Mouse (Mus musculus): ENCODE measurements around the gene Pip5k1b. TPM values are rescaled to one million over a fixed set of nuclear protein-coding genes. Genes with fewer than 3 reads are reported as not detected.

Pip5k1b gene
- total and polyA plus RNA-seq, 3 experiments, result 14.6 to 23.1 (median 22.2) TPM

- intact Hi-C loops (cut with DNase I), result no loop called here
- Histone ChIP-seq H3K79me2 (replicated peaks; ENCODE audit: control insufficient read depth, insufficient read depth, low read length) (no peaks in the 10 kb centered on the region), H3K27ac (no peak overlapping the region), H3K4me3 (no peak overlapping the region), H3K36me3 (ENCODE audit: control insufficient read depth, insufficient read depth, low read length) (peaks cover 2% of the 10 kb centered on the region; the same call in 1 of the 2 replicates), H3K27me3 (ENCODE audit: control insufficient read depth, insufficient read depth, low read length) (no peaks in the 10 kb centered on the region), H3K9ac (ENCODE audit: low read depth, low read length) (no peak overlapping the region), H3K4me1 (ENCODE audit: control insufficient read depth, insufficient read depth, low read length) (peaks cover 5% of the 10 kb centered on the region)
- 49% methylated on average over 4 of the region's 4 CpGs for WGBS
- DNase-seq, result no peak
- TF ChIP-seq POLR2A (IDR thresholded peaks at IDR 0.05; ENCODE audit: insufficient read depth, low read depth, low read length) (no peak), CTCF (IDR thresholded peaks at IDR 0.05) (no peak), EP300 (IDR thresholded peaks at IDR 0.05; ENCODE audit: insufficient read depth, low read depth, low read length) (no peak)
These were observed 219.9 kb downstream of the Pip5k1b start for GRCm38 (mm10) chr19:24335611-24336343.

DNA sequence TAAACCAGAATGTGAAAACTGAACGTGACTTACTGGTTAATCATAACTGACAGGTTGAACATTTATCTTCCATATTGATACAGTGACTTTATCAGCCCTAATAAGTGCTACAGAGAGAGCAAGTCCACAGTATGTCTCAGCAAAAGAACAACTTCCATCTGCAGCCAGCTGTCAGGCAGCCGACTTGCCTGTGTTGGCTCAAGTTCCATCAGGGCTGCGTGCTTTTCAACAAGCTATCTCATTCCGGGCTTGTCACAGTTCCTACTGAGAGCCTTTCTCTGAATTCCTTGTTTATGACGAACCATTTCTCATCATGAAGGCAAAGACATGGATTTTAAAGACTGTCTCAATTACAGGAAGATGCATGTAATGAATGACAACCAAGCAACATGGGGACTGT, 222.7 kb downstream of the Pip5k1b start:
- 47% methylated on average over 5 of the region's 5 CpGs for WGBS
- no peaks in the 10 kb centered on the region for H3K79me2 ChIP-seq (replicated peaks; ENCODE audit: control insufficient read depth, insufficient read depth, low read length)
- H3K9ac ChIP-seq (ENCODE audit: low read depth, low read length), result no peak overlapping the region
- peaks cover 2% of the 10 kb centered on the region; the same call in 1 of the 2 replicates for H3K36me3 ChIP-seq (ENCODE audit: control insufficient read depth, insufficient read depth, low read length)
- peaks cover 5% of the 10 kb centered on the region for H3K4me1 ChIP-seq (ENCODE audit: control insufficient read depth, insufficient read depth, low read length)
- intact Hi-C loops (cut with DNase I), result no loop called here
- H3K27me3 ChIP-seq (ENCODE audit: control insufficient read depth, insufficient read depth, low read length), result no peaks in the 10 kb centered on the region
- H3K4me3 ChIP-seq, result no peak overlapping the region
- peak; percentile 40 to 60 for DNase-seq
- no peak for TF ChIP-seq CTCF (IDR thresholded peaks at IDR 0.05)
- 0 out of 2 replicates have a peak, but pooled peaks have one; percentile 30 for TF ChIP-seq EP300 (IDR thresholded peaks at IDR 0.05; ENCODE audit: insufficient read depth, low read depth, low read length)
- peak overlapping the region; percentile 48; the same call in 1 of the 2 replicates for H3K27ac ChIP-seq

GRCm38 (mm10) chr19:24331274-24331673, 224.4 kb downstream of the Pip5k1b start:
- WGBS, result 67% methylated on average over 2 of the region's 2 CpGs
- Histone ChIP-seq H3K27ac (no peak overlapping the region), H3K4me1 (ENCODE audit: control insufficient read depth, insufficient read depth, low read length) (peaks cover 5% of the 10 kb centered on the region), H3K27me3 (ENCODE audit: control insufficient read depth, insufficient read depth, low read length) (no peaks in the 10 kb centered on the region), H3K4me3 (no peak overlapping the region), H3K36me3 (ENCODE audit: control insufficient read depth, insufficient read depth, low read length) (peaks cover 2% of the 10 kb centered on the region; the same call in 1 of the 2 replicates), H3K79me2 (replicated peaks; ENCODE audit: control insufficient read depth, insufficient read depth, low read length) (no peaks in the 10 kb centered on the region), H3K9ac (ENCODE audit: low read depth, low read length) (no peak overlapping the region)
- intact Hi-C loops (cut with DNase I), result no loop called here
- TF ChIP-seq CTCF (IDR thresholded peaks at IDR 0.05), result no peak
- no peak for TF ChIP-seq POLR2A (IDR thresholded peaks at IDR 0.05; ENCODE audit: insufficient read depth, low read depth, low read length)
- no peak for TF ChIP-seq EP300 (IDR thresholded peaks at IDR 0.05; ENCODE audit: insufficient read depth, low read depth, low read length)
- DNase-seq, result no peak

GRCm38 (mm10) chr19:24330366-24330765, 225.3 kb downstream of the Pip5k1b start:
- Histone ChIP-seq H3K79me2 (replicated peaks; ENCODE audit: control insufficient read depth, insufficient read depth, low read length) (no peaks in the 10 kb centered on the region), H3K27ac (no peak overlapping the region), H3K4me3 (no peak overlapping the region), H3K36me3 (ENCODE audit: control insufficient read depth, insufficient read depth, low read length) (peaks cover 2% of the 10 kb centered on the region; the same call in 1 of the 2 replicates), H3K9ac (ENCODE audit: low read depth, low read length) (no peak overlapping the region), H3K4me1 (ENCODE audit: control insufficient read depth, insufficient read depth, low read length) (peaks cover 5% of the 10 kb centered on the region), H3K27me3 (ENCODE audit: control insufficient read depth, insufficient read depth, low read length) (no peaks in the 10 kb centered on the region)
- no peak for DNase-seq
- WGBS, result 75% methylated on average over 2 of the region's 2 CpGs
- intact Hi-C loops (cut with DNase I), result no loop called here
- TF ChIP-seq EP300 (IDR thresholded peaks at IDR 0.05; ENCODE audit: insufficient read depth, low read depth, low read length) (no peak), POLR2A (IDR thresholded peaks at IDR 0.05; ENCODE audit: insufficient read depth, low read depth, low read length) (no peak), CTCF (IDR thresholded peaks at IDR 0.05) (no peak)

DNA sequence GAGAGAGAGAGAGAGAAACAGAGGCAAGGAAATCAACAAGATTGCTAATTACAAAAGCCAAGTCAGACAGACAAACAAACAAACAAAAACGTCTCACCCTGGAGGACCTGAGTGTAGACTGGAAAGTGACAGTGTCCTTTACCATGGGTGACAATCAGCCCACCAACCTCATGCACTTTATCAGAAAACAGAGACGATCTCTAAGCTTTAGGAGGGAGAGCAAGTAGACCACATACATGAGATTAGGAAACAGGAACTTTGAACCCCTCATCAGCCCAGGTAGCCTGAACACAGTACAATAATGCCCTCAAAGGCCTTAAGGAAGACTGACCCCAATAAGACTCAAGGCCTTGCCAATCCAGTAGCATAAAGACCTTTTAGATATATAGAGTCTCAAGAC, 227.8 kb downstream of the Pip5k1b start:
- no peak overlapping the region for H3K9ac ChIP-seq (ENCODE audit: low read depth, low read length)
- no peak overlapping the region for H3K4me3 ChIP-seq
- H3K27me3 ChIP-seq (ENCODE audit: control insufficient read depth, insufficient read depth, low read length), result no peaks in the 10 kb centered on the region
- 62% methylated on average over 2 of the region's 2 CpGs for WGBS
- no peak overlapping the region for H3K27ac ChIP-seq
- TF ChIP-seq POLR2A (IDR thresholded peaks at IDR 0.05; ENCODE audit: insufficient read depth, low read depth, low read length), result no peak
- no peaks in the 10 kb centered on the region for H3K79me2 ChIP-seq (replicated peaks; ENCODE audit: control insufficient read depth, insufficient read depth, low read length)
- DNase-seq, result no peak
- intact Hi-C loops (cut with DNase I), result no loop called here
- peaks cover 1% of the 10 kb centered on the region; the same call in 1 of the 2 replicates for H3K4me1 ChIP-seq (ENCODE audit: control insufficient read depth, insufficient read depth, low read length)
- H3K36me3 ChIP-seq (ENCODE audit: control insufficient read depth, insufficient read depth, low read length), result no peaks in the 10 kb centered on the region

DNA sequence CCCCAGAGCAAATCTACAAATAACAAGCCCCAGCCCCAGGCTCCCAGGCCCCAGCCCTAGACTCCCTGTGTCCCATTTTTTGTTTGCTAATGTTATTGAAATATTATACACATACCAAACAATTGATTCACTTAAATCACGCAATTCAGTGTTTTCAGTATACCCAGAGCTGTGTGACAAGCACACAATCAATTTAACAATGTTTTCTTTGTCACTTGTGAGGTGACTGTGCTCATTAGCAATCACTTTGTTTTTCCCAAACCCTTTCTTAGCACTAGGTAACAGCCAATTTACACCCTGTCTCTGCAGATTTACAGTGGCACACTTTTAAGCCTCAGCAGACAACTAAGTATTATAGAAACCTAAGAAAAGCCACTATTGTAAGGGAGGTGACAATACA, 228.7 kb downstream of the Pip5k1b start:
- intact Hi-C loops (cut with DNase I), result no loop called here
- TF ChIP-seq EP300 (IDR thresholded peaks at IDR 0.05; ENCODE audit: insufficient read depth, low read depth, low read length), result no peak
- no peak for TF ChIP-seq CTCF (IDR thresholded peaks at IDR 0.05)
- no peak for TF ChIP-seq POLR2A (IDR thresholded peaks at IDR 0.05; ENCODE audit: insufficient read depth, low read depth, low read length)
- 83% methylated on average over 1 of the region's 1 CpGs for WGBS
- no peak overlapping the region for H3K4me3 ChIP-seq
- H3K4me1 ChIP-seq (ENCODE audit: control insufficient read depth, insufficient read depth, low read length), result no peaks in the 10 kb centered on the region
- H3K9ac ChIP-seq (ENCODE audit: low read depth, low read length), result no peak overlapping the region
- H3K36me3 ChIP-seq (ENCODE audit: control insufficient read depth, insufficient read depth, low read length), result no peaks in the 10 kb centered on the region
- H3K27me3 ChIP-seq (ENCODE audit: control insufficient read depth, insufficient read depth, low read length), result no peaks in the 10 kb centered on the region
- no peaks in the 10 kb centered on the region for H3K79me2 ChIP-seq (replicated peaks; ENCODE audit: control insufficient read depth, insufficient read depth, low read length)
- DNase-seq, result no peak
- H3K27ac ChIP-seq, result no peak overlapping the region
